Mouse (Mus musculus): ENCODE data around the gene Gm7735.

DNA sequence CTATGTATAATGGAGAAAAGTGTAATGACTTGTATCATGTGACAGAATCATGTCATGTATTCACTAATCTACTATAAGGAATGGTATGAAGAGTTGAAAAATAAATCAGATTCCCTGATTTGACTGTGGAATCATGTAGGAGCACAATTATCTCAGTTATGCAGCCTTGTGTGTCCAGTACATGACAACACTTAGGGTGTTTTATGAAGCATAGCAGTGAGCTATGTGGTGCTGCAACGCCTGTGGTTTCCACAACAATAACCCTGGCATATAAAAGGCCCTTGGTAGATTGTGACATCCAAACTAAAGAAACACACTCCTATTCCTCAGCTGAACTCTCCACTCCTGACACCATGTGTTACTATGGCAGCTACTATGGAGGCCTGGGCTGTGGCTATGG lies 36.3 kb downstream of the Gm7735 start, which contains the start of gene Krtap20-2:
- no peak for TF ChIP-seq POLR2A (IDR thresholded peaks at IDR 0.05; ENCODE audit: insufficient read length, low read depth)
- TF ChIP-seq MYOG (IDR thresholded peaks at IDR 0.05; ENCODE audit: control insufficient read depth in 1 of 3, insufficient read depth in 1 of 3, insufficient read length in 2 of 3, low read depth in 2 of 3), result no peak
- no peak for TF ChIP-seq CEBPB (IDR thresholded peaks at IDR 0.05; ENCODE audit: insufficient read depth, poor library complexity, severe bottlenecking)
- TF ChIP-seq MYOD1 (IDR thresholded peaks at IDR 0.05; ENCODE audit: control insufficient read depth in 1 of 3, insufficient read length in 2 of 3, low read depth in 2 of 3), result no peak
- TF ChIP-seq E2F4 (IDR thresholded peaks at IDR 0.05; ENCODE audit: insufficient read depth), result no peak

Data from myocyte (in vitro differentiated cells).